Mouse (Mus musculus) heart, adult 9 months (tissue): ENCODE measurements around the gene Gabpb2.
"Not testable (repeated sequence)": the region's sequence is repeated elsewhere in the genome, so short reads cannot be mapped to it uniquely, and the experiment has no call there.

Experiments
- DNase-seq, 2 experiments: peaks; one replicate each; pipeline ENCODE4 v3.0.0; 2022; ENCODE audit warnings: low spot score in 2 of 2

Gabpb2 gene

GRCm38 (mm10) chr3:95231298-95232221 lies 13.8 kb upstream of the Gabpb2 start, which contains the start of gene Mllt11:
Gene Mllt11, minus strand, starts transcription at chr3:95232171.
- DNase-seq, result no peak

GRCm38 (mm10) chr3:95230495-95231297 lies 13.0 kb upstream of the Gabpb2 start:
- peak in 1 of 2 experiments; percentile 35 for DNase-seq

GRCm38 (mm10) chr3:95229781-95230494 lies 12.2 kb upstream of the Gabpb2 start:
- peak; percentile 67 to 78 for DNase-seq

- peak in 1 of 2 experiments; percentile 62 for DNase-seq
Measured at GRCm38 (mm10) chr3:95228894-95229780, 11.4 kb upstream of the Gabpb2 start.

- DNase-seq, result peak; percentile 89 to 91
Measured at GRCm38 (mm10) chr3:95228148-95228893, 10.6 kb upstream of the Gabpb2 start, which contains the start of gene Cdc42se1. Gene Cdc42se1, plus strand, starts transcription at chr3:95228732.

- DNase-seq, result no peak
Measured at GRCm38 (mm10) chr3:95227214-95227613, 9.5 kb upstream of the Gabpb2 start.

GRCm38 (mm10) chr3:95224295-95224694 lies 6.6 kb upstream of the Gabpb2 start:
- DNase-seq, result no peak

- DNase-seq, result no peak
Measured at GRCm38 (mm10) chr3:95223041-95223440, 5.3 kb upstream of the Gabpb2 start.

GRCm38 (mm10) chr3:95218466-95219137 lies 886 bp upstream of the Gabpb2 start:
- DNase-seq, result no peak

GRCm38 (mm10) chr3:95216655-95217254 lies 961 bp downstream of the Gabpb2 start:
- no peak for DNase-seq

GRCm38 (mm10) chr3:95213609-95213975 lies 4.1 kb downstream of the Gabpb2 start:
- no peak for DNase-seq

- not testable (repeated sequence) for DNase-seq
Measured at GRCm38 (mm10) chr3:95212889-95213608, 4.7 kb downstream of the Gabpb2 start.

- DNase-seq, result no peak
Measured at GRCm38 (mm10) chr3:95210585-95210984, 7.1 kb downstream of the Gabpb2 start.

GRCm38 (mm10) chr3:95208286-95208685 lies 9.4 kb downstream of the Gabpb2 start:
- no peak for DNase-seq

GRCm38 (mm10) chr3:95203880-95204279 lies 13.8 kb downstream of the Gabpb2 start:
- DNase-seq, result no peak

- DNase-seq, result no peak
Measured at GRCm38 (mm10) chr3:95200562-95200961, 17.2 kb downstream of the Gabpb2 start.

GRCm38 (mm10) chr3:95200132-95200531 lies 17.6 kb downstream of the Gabpb2 start:
- peak in 1 of 2 experiments; percentile 7 for DNase-seq

GRCm38 (mm10) chr3:95199101-95199500 lies 18.6 kb downstream of the Gabpb2 start:
- DNase-seq, result no peak
